Mouse (Mus musculus) heart, postnatal 0 days (tissue): Measurements from ENCODE around the gene Cct3. TPM values are rescaled to one million over a fixed set of nuclear protein-coding genes. Genes with fewer than 3 reads are reported as not detected.
"Not testable (repeated sequence)": the region's sequence is repeated elsewhere in the genome, so short reads cannot be mapped to it uniquely, and the experiment has no call there.

Experiments
- ATAC-seq: fragments of 200-750 bp; cut with Nextera tagmentation; 2 replicates; pipeline ENCODE4 v1.8.0; 2017; ENCODE audit warnings: low read depth, moderate number of reproducible peaks, moderate library complexity; ENCODE audit not compliant: insufficient read depth
- DNase-seq: peaks from one replicate; pipeline ENCODE4 v3.0.0-alpha.2; 2016; ENCODE audit warnings: low spot score
- H3K27ac ChIP-seq: fragments of 300-500 bp; sonication (generic); 2 replicates; pipeline ENCODE4 v1.5.1; 2014; ENCODE audit warnings: low read depth, mild to moderate bottlenecking
- H3K27me3 ChIP-seq: fragments of 300-500 bp; sonication (generic); 2 replicates; pipeline ENCODE4 v1.6.1; 2014; ENCODE audit warnings: low read length, mixed read lengths; ENCODE audit not compliant: control insufficient read depth, insufficient read depth
- H3K36me3 ChIP-seq: fragments of 300-500 bp; sonication (generic); replicated peaks from 2 replicates; pipeline ENCODE4 v1.6.1; 2014; ENCODE audit warnings: low read length, mixed read lengths; ENCODE audit not compliant: control insufficient read depth, insufficient read depth
- H3K4me1 ChIP-seq: fragments of 300-500 bp; sonication (generic); 2 replicates; pipeline ENCODE4 v1.6.1; 2014; ENCODE audit warnings: antibody characterized with exemption; ENCODE audit not compliant: control insufficient read depth, insufficient read depth
- H3K4me2 ChIP-seq: fragments of 300-500 bp; sonication (generic); 2 replicates; pipeline ENCODE4 v1.6.1; 2014; ENCODE audit warnings: low read depth, mild to moderate bottlenecking, low read length, moderate library complexity
- H3K4me3 ChIP-seq: fragments of 300-500 bp; sonication (generic); 2 replicates; pipeline ENCODE4 v1.5.1; 2014; ENCODE audit warnings: low read depth, low read length
- H3K9ac ChIP-seq: fragments of 300-500 bp; sonication (generic); replicated peaks from 2 replicates; pipeline ENCODE4 v1.6.1; 2014; ENCODE audit warnings: low read depth, low read length, mixed read lengths
- H3K9me3 ChIP-seq: fragments of 300-500 bp; sonication (generic); replicated peaks from 2 replicates; pipeline ENCODE4 v1.6.1; 2016; ENCODE audit warnings: low read length; ENCODE audit not compliant: control insufficient read depth
- CTCF ChIP-seq: IDR thresholded peaks from 2 replicates; pipeline ENCODE4 v1.5.1; 2016; ENCODE audit warnings: antibody characterized with exemption, control low read depth, low read depth
- EP300 ChIP-seq: IDR thresholded peaks from 2 replicates; pipeline ENCODE4 v1.6.1; 2016; ENCODE audit warnings: antibody characterized with exemption, low read depth
- WGBS: fragments of 180-500 bp; shearing (Covaris S2); extraction: QIAGEN DNeasy Blood & Tissue Kit; methylation state at CpG from one replicate; pipeline ENCODE4 v1.1.7; 2014; 5-methylcytosine and 5-hydroxymethylcytosine counted together
- polyA plus RNA-seq: library from polyadenylated mRNA; unstranded; fragments of >200 nt; fragmentation: Nextera tagmentation; extraction: Ambion mirVana; gene quantifications from 2 replicates; pipeline ENCODE4 v1.2.1, GENCODE M21; 2015
- total RNA-seq: library from RNA; depleted of rRNA; stranded (reverse); fragments of >200 nt; gene quantifications from 2 replicates; pipeline ENCODE4 v1.2.3, GENCODE M21; 2014; ENCODE audit warnings: low replicate concordance

The Cct3 gene
- total and polyA plus RNA-seq, 2 experiments from 2014 or later: 208 to 256 TPM

GRCm38 (mm10) chr3:88361096-88361495, 64.2 kb downstream of the Cct3 start:
- H3K9me3 ChIP-seq: no peaks in the 10 kb centered on the region
- no peak for ATAC-seq
- no peak overlapping the region for H3K4me3 ChIP-seq
- WGBS: 62% methylated on average over 6 of the region's 6 CpGs
- no peak for DNase-seq
- peaks cover 9% of the 10 kb centered on the region for H3K27me3 ChIP-seq
- H3K9ac ChIP-seq: no peak overlapping the region; the same call in 1 of the 2 replicates
- H3K27ac ChIP-seq: no peak overlapping the region
- H3K4me1 ChIP-seq: no peaks in the 10 kb centered on the region; the same call in 1 of the 2 replicates
- TF ChIP-seq EP300: no peak
- TF ChIP-seq CTCF: no peak
- H3K4me2 ChIP-seq: no peak overlapping the region
- peaks cover 65% of the 10 kb centered on the region for H3K36me3 ChIP-seq

- TF ChIP-seq CTCF: no peak
- TF ChIP-seq EP300: no peak
- H3K4me2 ChIP-seq: no peak overlapping the region
- WGBS: 78% methylated on average over 2 of the region's 2 CpGs
- H3K27me3 ChIP-seq: peaks cover 10% of the 10 kb centered on the region
- H3K36me3 ChIP-seq: peaks cover 58% of the 10 kb centered on the region
- no peaks in the 10 kb centered on the region; the same call in 1 of the 2 replicates for H3K4me1 ChIP-seq
- no peaks in the 10 kb centered on the region for H3K9me3 ChIP-seq
- ATAC-seq (no peak), DNase-seq (no peak)
- no peak overlapping the region for H3K4me3 ChIP-seq
- no peak overlapping the region for H3K9ac ChIP-seq
- H3K27ac ChIP-seq: no peak overlapping the region
Measured at GRCm38 (mm10) chr3:88361612-88362313, 64.8 kb downstream of the Cct3 start.

- no peak overlapping the region for H3K4me2 ChIP-seq
- TF ChIP-seq EP300 (no peak), CTCF (no peak)
- H3K36me3 ChIP-seq: peaks cover 39% of the 10 kb centered on the region
- peaks cover 10% of the 10 kb centered on the region for H3K27me3 ChIP-seq
- no peaks in the 10 kb centered on the region; the same call in 1 of the 2 replicates for H3K4me1 ChIP-seq
- WGBS: 32% methylated on average over 4 of the region's 4 CpGs
- ATAC-seq: peak; percentile 13; the same call in 1 of the 2 replicates
- no peak overlapping the region for H3K4me3 ChIP-seq
- no peaks in the 10 kb centered on the region for H3K9me3 ChIP-seq
- peak overlapping the region; percentile 30; the same call in 1 of the 2 replicates for H3K27ac ChIP-seq
- H3K9ac ChIP-seq: no peak overlapping the region
- no peak for DNase-seq
Measured at GRCm38 (mm10) chr3:88363700-88364099, 66.8 kb downstream of the Cct3 start.

GRCm38 (mm10) chr3:88364337-88364736, 67.4 kb downstream of the Cct3 start, which contains the start of gene Paqr6:
TSS of gene Paqr6 (plus strand) at chr3:88364584.
- TF ChIP-seq EP300: no peak
- TF ChIP-seq CTCF: no peak
- Histone ChIP-seq H3K36me3 (peaks cover 32% of the 10 kb centered on the region), H3K4me3 (0 out of 2 replicates have a peak within 1 kb of the TSS, but pooled peaks have one; percentile 10), H3K27ac (peak within 1 kb of the TSS; percentile 30; the same call in 1 of the 2 replicates), H3K4me1 (no peaks in the 10 kb centered on the region; the same call in 1 of the 2 replicates), H3K27me3 (peaks cover 10% of the 10 kb centered on the region), H3K9me3 (no peaks in the 10 kb centered on the region), H3K9ac (no peak within 1 kb of the TSS), H3K4me2 (peak within 1 kb of the TSS; percentile 38)
- WGBS: 7% methylated on average over 16 of the region's 16 CpGs
- DNase-seq: peak; percentile 20
- ATAC-seq: peak; percentile 62

GRCm38 (mm10) chr3:88365705-88366361, 68.9 kb downstream of the Cct3 start:
- 45% methylated on average over 34 of the region's 34 CpGs for WGBS

GRCm38 (mm10) chr3:88366830-88367428, 70.0 kb downstream of the Cct3 start:
- not testable (repeated sequence) for DNase-seq, H3K4me1 ChIP-seq, H3K9ac ChIP-seq, H3K9me3 ChIP-seq, H3K4me2 ChIP-seq, H3K36me3 ChIP-seq, H3K27ac ChIP-seq
- H3K4me3 ChIP-seq: 0 out of 2 replicates have a peak overlapping the region, but pooled peaks have one; percentile 11
- peaks cover 10% of the 10 kb centered on the region for H3K27me3 ChIP-seq
- 6% methylated on average over 16 of the region's 22 CpGs for WGBS
- peak; percentile 42; the same call in 1 of the 2 replicates for ATAC-seq

More at GRCm38 (mm10) chr3:88365705-88366361, 68.9 kb downstream of the Cct3 start:
- ATAC-seq: no peak
- no peak overlapping the region for H3K27ac ChIP-seq
- H3K9ac ChIP-seq: no peak overlapping the region
- H3K4me1 ChIP-seq: no peaks in the 10 kb centered on the region; the same call in 1 of the 2 replicates
- H3K36me3 ChIP-seq: peaks cover 17% of the 10 kb centered on the region
- TF ChIP-seq CTCF (no peak), EP300 (no peak)
- H3K9me3 ChIP-seq: 0 out of 2 replicates have a peak, but pooled peaks cover 4% of the 10 kb centered on the region
- H3K27me3 ChIP-seq: peaks cover 10% of the 10 kb centered on the region
- H3K4me2 ChIP-seq: no peak overlapping the region
- H3K4me3 ChIP-seq: no peak overlapping the region
- DNase-seq: no peak

GRCm38 (mm10) chr3:88367517-88367916, 70.6 kb downstream of the Cct3 start:
- H3K27ac ChIP-seq, H3K9ac ChIP-seq, H3K4me2 ChIP-seq, ATAC-seq, H3K4me3 ChIP-seq, H3K36me3 ChIP-seq, H3K4me1 ChIP-seq, H3K9me3 ChIP-seq, DNase-seq: not testable (repeated sequence)
- H3K27me3 ChIP-seq: peaks cover 10% of the 10 kb centered on the region
- 53% methylated on average over 3 of the region's 7 CpGs for WGBS
